Mouse (Mus musculus) midbrain, embryonic 14.5 days (tissue): ENCODE measurements around the gene Sh2b2. TPM values are rescaled to one million over a fixed set of nuclear protein-coding genes. Genes with fewer than 3 reads are reported as not detected.

ENCODE experiments used
- ATAC-seq: fragments of 200-750 bp; cut with Nextera tagmentation; 2 replicates; pipeline ENCODE4 v1.8.0; 2017; ENCODE audit warnings: moderate number of reproducible peaks, moderate library complexity; ENCODE audit not compliant: low FRiP score, low TSS enrichment
- DNase-seq: peaks from one replicate; pipeline ENCODE4 v3.0.0-alpha.2; 2015
- H3K27ac ChIP-seq: fragments of 300-500 bp; sonication (generic); replicated peaks from 2 replicates; pipeline ENCODE4 v1.5.1; 2014; ENCODE audit warnings: mild to moderate bottlenecking, low read depth, low read length, moderate library complexity
- H3K27me3 ChIP-seq: fragments of 300-500 bp; sonication (generic); 2 replicates; pipeline ENCODE4 v1.6.1; 2014; ENCODE audit warnings: low read length, control low read depth, mixed read lengths; ENCODE audit not compliant: control insufficient read depth, insufficient read depth
- H3K36me3 ChIP-seq: fragments of 300-500 bp; sonication (generic); 2 replicates; pipeline ENCODE4 v1.6.1; 2014; ENCODE audit warnings: low read length, control low read depth; ENCODE audit not compliant: control insufficient read depth, insufficient read depth
- H3K4me1 ChIP-seq: fragments of 300-500 bp; sonication (generic); 2 replicates; pipeline ENCODE4 v1.6.1; 2014; ENCODE audit warnings: mild to moderate bottlenecking, antibody characterized with exemption, low read length, control low read depth; ENCODE audit not compliant: control insufficient read depth, insufficient read depth
- H3K4me2 ChIP-seq: fragments of 300-500 bp; sonication (generic); 2 replicates; pipeline ENCODE4 v1.6.1; 2014; ENCODE audit warnings: mild to moderate bottlenecking, low read length, moderate library complexity
- H3K4me3 ChIP-seq: fragments of 300-500 bp; sonication (generic); replicated peaks from 2 replicates; pipeline ENCODE4 v1.5.1; 2014; ENCODE audit warnings: low read depth, low read length
- H3K9ac ChIP-seq: fragments of 300-500 bp; sonication (generic); replicated peaks from 2 replicates; pipeline ENCODE4 v1.6.1; 2014; ENCODE audit warnings: mild to moderate bottlenecking, low read length, moderate library complexity
- H3K9me3 ChIP-seq: fragments of 300-500 bp; sonication (generic); 2 replicates; pipeline ENCODE4 v1.6.1; 2016; ENCODE audit warnings: low read length, control low read depth, mixed read lengths; ENCODE audit not compliant: control insufficient read depth
- WGBS: fragments of 180-500 bp; shearing (Covaris S2); extraction: QIAGEN DNeasy Blood & Tissue Kit; methylation state at CpG from one replicate; pipeline ENCODE4 v1.1.7; 2014; 5-methylcytosine and 5-hydroxymethylcytosine counted together
- polyA plus RNA-seq: library from polyadenylated mRNA; unstranded; fragments of >200 nt; fragmentation: Nextera tagmentation; extraction: Ambion mirVana; gene quantifications from 2 replicates; pipeline ENCODE4 v1.2.1, GENCODE M21; 2014

Gene Sh2b2
- 23.9 and 30.8 TPM in 2 replicates for polyA plus RNA-seq

DNA sequence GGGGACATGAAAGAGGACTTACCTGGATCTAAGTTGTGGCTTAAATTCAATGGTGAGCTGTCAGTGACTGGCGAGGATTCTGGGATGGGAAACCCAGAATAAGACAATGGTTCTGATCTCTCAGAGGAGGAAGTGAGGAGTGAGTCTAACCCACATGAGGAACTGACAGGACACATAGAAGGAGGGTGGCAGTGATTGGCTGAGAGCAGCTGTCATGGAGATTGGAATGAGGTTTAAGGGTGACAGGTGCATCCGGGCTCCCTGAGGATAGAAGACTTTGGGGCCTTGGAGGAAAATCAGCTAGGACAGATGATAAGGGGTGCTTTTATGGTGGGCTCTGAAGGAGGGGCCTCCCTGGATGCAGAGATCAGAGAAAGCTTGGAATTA lies at the start of gene Sh2b2:
Gene Sh2b2, minus strand, starts transcription at position 105 of the 387 bp plus-strand sequence.
- no peak for DNase-seq
- H3K27me3 ChIP-seq = no peaks in the 10 kb centered on the region
- H3K9me3 ChIP-seq = no peaks in the 10 kb centered on the region
- 83% methylated on average over 2 of the region's 2 CpGs for WGBS
- peak within 1 kb of the TSS; percentile 78 for H3K4me2 ChIP-seq
- H3K4me1 ChIP-seq = peaks cover 15% of the 10 kb centered on the region
- H3K27ac ChIP-seq = peak within 1 kb of the TSS; percentile 89; the same call in 1 of the 2 replicates
- H3K4me3 ChIP-seq = peak within 1 kb of the TSS; percentile 82
- ATAC-seq = no peak
- 0 out of 2 replicates have a peak, but pooled peaks cover 4% of the 10 kb centered on the region for H3K36me3 ChIP-seq
- H3K9ac ChIP-seq = peak within 1 kb of the TSS; percentile 85

DNA sequence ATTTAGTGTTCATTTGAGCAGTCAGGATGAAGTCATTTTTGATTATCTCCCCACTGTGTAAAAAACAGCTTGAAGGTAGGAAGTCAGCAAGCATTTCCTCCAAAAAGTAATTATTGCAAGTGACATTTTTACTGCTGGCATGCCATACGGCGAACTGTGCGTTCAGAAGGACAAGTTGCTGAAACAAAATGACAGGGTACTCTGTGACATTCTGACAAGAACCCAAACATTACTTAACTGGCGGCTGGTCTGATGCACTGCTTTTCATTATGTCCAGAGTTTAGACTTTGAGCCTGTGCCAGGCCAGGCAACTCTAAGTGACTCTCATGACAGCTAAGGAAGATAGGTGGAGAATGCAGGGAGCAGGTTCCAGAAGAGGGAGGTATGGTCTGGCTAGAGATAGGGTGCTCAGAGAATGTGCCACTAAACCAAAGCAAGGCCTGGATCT lies 46.6 kb upstream of the Sh2b2 start:
- ATAC-seq = no peak
- 82% methylated on average over 4 of the region's 4 CpGs for WGBS
- no peak overlapping the region for H3K4me3 ChIP-seq
- H3K27ac ChIP-seq = peak overlapping the region; percentile 64
- H3K9me3 ChIP-seq = no peaks in the 10 kb centered on the region
- H3K9ac ChIP-seq = no peak overlapping the region
- peaks cover 10% of the 10 kb centered on the region; the same call in 1 of the 2 replicates for H3K4me1 ChIP-seq
- DNase-seq = no peak
- H3K27me3 ChIP-seq = no peaks in the 10 kb centered on the region
- peaks cover 34% of the 10 kb centered on the region for H3K36me3 ChIP-seq
- H3K4me2 ChIP-seq = no peak overlapping the region

DNA sequence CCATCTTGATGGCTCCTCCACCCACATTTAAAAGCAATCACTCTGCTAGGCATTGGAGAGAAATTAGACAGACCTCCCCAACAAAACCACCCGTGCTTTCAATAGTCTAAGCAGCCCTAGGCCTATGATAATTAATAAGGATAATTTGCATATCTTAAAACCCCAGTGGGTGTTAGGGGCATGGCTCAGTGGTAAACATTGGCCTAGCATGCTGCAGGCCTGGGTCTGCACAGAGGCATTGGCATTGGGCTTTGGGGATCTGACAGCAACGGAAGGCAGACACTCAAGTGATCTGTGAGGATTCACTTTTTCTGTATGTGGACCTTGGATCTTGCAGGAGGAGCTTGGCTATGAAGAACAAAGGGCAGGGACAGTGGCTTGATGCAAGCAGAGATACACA lies 46.0 kb upstream of the Sh2b2 start:
- Histone ChIP-seq H3K36me3 (peaks cover 41% of the 10 kb centered on the region), H3K9me3 (no peaks in the 10 kb centered on the region), H3K27me3 (no peaks in the 10 kb centered on the region), H3K4me2 (no peak overlapping the region), H3K27ac (peak overlapping the region; percentile 64), H3K9ac (no peak overlapping the region), H3K4me3 (no peak overlapping the region), H3K4me1 (peaks cover 6% of the 10 kb centered on the region; the same call in 1 of the 2 replicates)
- ATAC-seq (no peak), DNase-seq (peak; percentile 41)
- 37% methylated on average over 2 of the region's 2 CpGs for WGBS

DNA sequence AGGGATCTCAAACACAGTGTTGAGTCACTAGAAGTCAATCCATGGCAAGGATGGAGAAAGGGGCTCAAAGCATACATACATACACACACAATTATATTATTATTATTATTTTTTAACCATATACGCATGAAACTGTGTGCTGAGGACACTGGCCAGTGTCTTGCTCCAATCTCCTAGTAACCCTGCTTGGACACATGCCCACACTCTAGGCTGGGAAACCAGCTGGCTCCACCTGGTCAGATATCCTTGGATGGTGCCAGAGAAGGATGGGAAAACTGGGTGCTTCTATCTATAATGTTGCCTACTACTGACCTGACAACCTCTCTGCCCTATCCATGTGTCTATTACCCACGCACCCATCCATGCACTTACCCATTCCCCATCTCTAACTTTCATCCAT lies 45.2 kb upstream of the Sh2b2 start:
- peaks cover 45% of the 10 kb centered on the region for H3K36me3 ChIP-seq
- no peak overlapping the region for H3K4me3 ChIP-seq
- 94% methylated on average over 2 of the region's 2 CpGs for WGBS
- no peaks in the 10 kb centered on the region for H3K9me3 ChIP-seq
- no peak overlapping the region for H3K9ac ChIP-seq
- no peak for ATAC-seq
- H3K4me1 ChIP-seq = peaks cover 6% of the 10 kb centered on the region; the same call in 1 of the 2 replicates
- H3K27me3 ChIP-seq = no peaks in the 10 kb centered on the region
- H3K4me2 ChIP-seq = no peak overlapping the region
- no peak for DNase-seq
- no peak overlapping the region for H3K27ac ChIP-seq

DNA sequence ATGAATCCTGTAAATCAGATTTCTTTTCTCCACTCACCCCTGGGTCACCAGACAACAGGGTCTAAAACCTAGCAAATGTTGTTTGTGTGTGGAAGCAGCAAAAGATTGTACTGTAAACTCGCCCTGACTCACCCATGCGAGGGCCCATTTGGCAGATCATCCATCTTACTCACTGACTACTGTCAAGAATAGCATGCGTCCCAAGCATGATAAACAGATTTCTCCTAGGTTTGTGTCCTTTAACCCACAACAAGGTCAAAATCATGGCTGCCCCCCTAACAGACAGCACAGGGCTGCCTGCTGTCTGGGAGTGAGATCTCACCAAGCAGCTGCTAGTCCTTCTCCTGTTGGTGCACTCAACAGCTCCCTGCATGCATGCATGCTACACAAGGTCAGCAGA lies 43.4 kb upstream of the Sh2b2 start:
- Histone ChIP-seq H3K27me3 (no peaks in the 10 kb centered on the region), H3K4me3 (no peak overlapping the region), H3K4me1 (peaks cover 3% of the 10 kb centered on the region; the same call in 1 of the 2 replicates), H3K27ac (no peak overlapping the region), H3K9me3 (no peaks in the 10 kb centered on the region), H3K36me3 (peaks cover 54% of the 10 kb centered on the region), H3K4me2 (no peak overlapping the region), H3K9ac (no peak overlapping the region)
- DNase-seq = no peak
- ATAC-seq = no peak
- WGBS = 93% methylated on average over 3 of the region's 3 CpGs

DNA sequence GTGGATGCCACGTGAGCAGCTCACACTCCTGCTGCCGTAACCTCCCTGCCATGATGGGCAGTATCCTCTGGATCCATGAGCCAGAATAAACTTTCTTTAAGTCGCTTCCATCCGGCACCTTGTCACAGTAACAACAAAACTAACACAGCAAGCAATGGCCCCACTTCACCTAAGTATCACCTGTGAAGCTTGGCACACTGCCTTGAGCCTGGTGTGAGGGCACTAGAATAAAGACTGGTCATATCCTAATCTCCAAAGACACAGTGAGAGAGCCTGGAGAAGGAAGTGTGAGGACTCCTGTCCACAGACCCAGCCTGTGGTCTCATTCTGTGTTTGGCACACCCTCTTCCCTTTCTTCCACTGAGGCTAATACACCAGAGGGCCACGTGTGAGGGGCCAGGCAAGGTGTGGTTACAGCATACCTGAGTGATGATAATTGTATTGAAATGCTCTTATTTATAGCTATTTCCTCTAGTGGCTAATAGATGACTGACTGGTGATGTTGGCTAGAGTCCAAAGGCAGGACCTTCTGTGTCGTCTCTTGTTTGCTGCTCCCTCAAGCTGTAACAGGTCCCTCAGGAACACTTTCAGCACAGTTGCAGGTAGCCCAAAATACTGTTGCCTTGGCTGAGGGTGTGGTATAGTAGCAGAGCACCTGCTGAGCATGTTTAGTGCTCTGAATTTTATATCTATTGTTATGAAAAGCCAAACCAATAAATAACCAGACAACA lies 42.2 kb upstream of the Sh2b2 start:
- Histone ChIP-seq H3K9me3 (no peaks in the 10 kb centered on the region), H3K36me3 (peaks cover 66% of the 10 kb centered on the region), H3K4me1 (peaks cover 3% of the 10 kb centered on the region; the same call in 1 of the 2 replicates), H3K4me2 (no peak overlapping the region), H3K9ac (no peak overlapping the region), H3K4me3 (no peak overlapping the region), H3K27me3 (no peaks in the 10 kb centered on the region), H3K27ac (no peak overlapping the region)
- DNase-seq (no peak), ATAC-seq (no peak)
- WGBS = 89% methylated on average over 6 of the region's 6 CpGs

DNA sequence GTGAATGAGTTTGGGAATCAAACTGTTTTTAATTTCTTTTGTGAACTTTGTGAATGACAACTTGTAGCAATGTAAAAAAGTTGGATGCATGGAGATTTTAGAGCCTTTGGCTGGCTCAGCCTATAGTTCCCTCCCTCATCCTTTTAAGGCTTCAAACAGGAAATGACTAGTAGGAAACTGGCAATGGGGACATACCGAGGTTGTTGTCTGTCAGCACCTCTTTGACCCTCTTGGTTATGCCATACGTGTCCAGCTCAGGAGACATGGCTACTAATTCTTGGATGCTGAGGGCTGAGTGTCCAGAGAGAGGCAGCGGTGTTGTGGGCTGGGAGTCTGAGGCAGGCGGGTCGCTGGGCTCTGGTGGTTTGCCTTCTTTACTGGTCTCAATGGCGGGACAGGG lies 40.2 kb upstream of the Sh2b2 start:
- H3K27me3 ChIP-seq = no peaks in the 10 kb centered on the region
- 86% methylated on average over 6 of the region's 6 CpGs for WGBS

DNA sequence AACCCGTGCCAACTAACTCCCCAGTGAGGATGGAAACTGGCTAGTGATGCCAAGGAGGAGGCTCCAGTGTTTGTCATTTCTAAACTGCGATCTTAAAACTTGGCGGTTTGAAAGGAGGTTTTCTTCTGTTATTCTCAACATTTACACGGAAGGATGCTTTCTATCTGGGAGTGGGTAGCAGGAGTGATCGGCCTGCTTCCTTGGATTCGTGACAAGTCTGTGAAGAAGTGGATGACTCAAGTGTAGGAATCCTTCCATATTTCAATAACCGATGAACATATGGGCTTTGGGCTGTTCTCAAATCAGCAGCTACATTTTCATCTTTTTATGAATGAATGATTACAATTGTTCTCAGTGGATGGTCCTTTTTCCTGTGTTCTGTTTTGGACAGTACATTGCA lies 38.8 kb upstream of the Sh2b2 start:
- DNase-seq (no peak), ATAC-seq (no peak)
- Histone ChIP-seq H3K27me3 (no peaks in the 10 kb centered on the region), H3K9ac (no peak overlapping the region), H3K36me3 (peaks cover 80% of the 10 kb centered on the region), H3K4me3 (no peak overlapping the region), H3K4me2 (no peak overlapping the region), H3K27ac (no peak overlapping the region), H3K4me1 (no peaks in the 10 kb centered on the region), H3K9me3 (no peaks in the 10 kb centered on the region)
- 95% methylated on average over 7 of the region's 7 CpGs for WGBS

More for the DNA sequence above, 40.2 kb upstream of the Sh2b2 start:
- no peak for ATAC-seq
- H3K9ac ChIP-seq = no peak overlapping the region
- no peak overlapping the region for H3K27ac ChIP-seq
- H3K4me3 ChIP-seq = no peak overlapping the region
- no peaks in the 10 kb centered on the region for H3K4me1 ChIP-seq
- H3K36me3 ChIP-seq = peaks cover 81% of the 10 kb centered on the region
- no peak for DNase-seq
- no peaks in the 10 kb centered on the region for H3K9me3 ChIP-seq
- no peak overlapping the region for H3K4me2 ChIP-seq

DNA sequence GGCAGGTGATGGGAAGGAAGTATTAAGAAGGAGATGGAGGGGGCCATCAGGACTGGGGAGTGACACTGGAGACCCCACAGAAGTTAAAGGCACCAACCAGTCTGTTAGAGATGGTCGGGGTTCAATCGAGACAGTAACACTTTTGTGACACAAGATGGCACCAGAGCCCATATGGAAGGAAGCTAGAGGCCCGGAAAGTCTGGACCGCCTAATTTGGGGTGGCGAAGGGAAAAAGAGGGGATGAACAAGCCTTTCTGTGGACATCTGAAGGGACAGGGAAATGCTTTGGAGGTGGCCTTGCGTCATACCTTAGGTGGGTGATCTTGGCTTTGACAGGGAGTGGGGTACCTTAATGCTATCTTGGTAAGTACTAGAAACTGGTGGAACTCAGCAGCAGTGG lies 35.0 kb upstream of the Sh2b2 start:
- ATAC-seq (no peak), DNase-seq (peak; percentile 78)
- Histone ChIP-seq H3K36me3 (peaks cover 89% of the 10 kb centered on the region), H3K4me3 (no peak overlapping the region), H3K27me3 (no peaks in the 10 kb centered on the region), H3K4me1 (no peaks in the 10 kb centered on the region), H3K9ac (no peak overlapping the region), H3K27ac (no peak overlapping the region), H3K9me3 (no peaks in the 10 kb centered on the region), H3K4me2 (no peak overlapping the region)
- 60% methylated on average over 6 of the region's 6 CpGs for WGBS
